Mouse (Mus musculus): ENCODE measurements around the gene Wt1.

- TF ChIP-seq POLR2A (IDR thresholded peaks at IDR 0.05; ENCODE audit: borderline replicate concordance, low read depth, low read length) (no peak), CTCF (IDR thresholded peaks at IDR 0.05; ENCODE audit: low read depth, low read length) (no peak)
These were observed 89.6 kb downstream of the Wt1 start for GRCm38 (mm10) chr2:105215914-105216313.

Data from bone marrow macrophage, adult 2 months (primary cell).